Mouse (Mus musculus): Measurements from ENCODE around the gene D630045J12Rik. TPM values are rescaled to one million over a fixed set of nuclear protein-coding genes. Genes with fewer than 3 reads are reported as not detected.

Gene D630045J12Rik
- polyA plus RNA-seq, 1 experiment from 2014 or later: 3.0 TPM

GRCm38 (mm10) chr6:38144161-38144998, 109.4 kb downstream of the D630045J12Rik start:
- ATAC-seq (replicated peaks; ENCODE audit: low FRiP score): no peak
- WGBS: 74% methylated on average over 9 of the region's 9 CpGs

DNA sequence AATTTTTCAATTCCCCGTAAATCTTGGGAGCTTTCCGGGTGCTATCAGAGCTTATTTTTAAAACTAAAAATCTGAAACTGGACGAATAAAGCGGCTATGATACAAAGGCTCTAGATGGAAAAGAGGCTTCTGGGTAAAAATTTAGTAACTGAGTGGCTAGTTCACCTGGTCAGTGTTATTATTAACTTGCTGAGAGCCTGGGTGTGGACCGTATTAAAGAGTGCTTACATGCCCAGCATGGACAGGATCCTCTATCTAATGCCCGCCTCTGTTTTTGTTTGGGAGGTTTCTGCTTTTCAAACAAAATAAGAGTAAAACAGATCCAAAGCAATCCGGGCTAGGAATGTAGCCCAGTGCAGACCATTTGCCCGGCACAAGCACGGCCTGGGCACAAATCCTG, 113.4 kb downstream of the D630045J12Rik start:
- Histone ChIP-seq H3K9me3 (ENCODE audit: control insufficient read depth, low read length) (no peaks in the 10 kb centered on the region), H3K27ac (ENCODE audit: low read depth, low read length) (no peak overlapping the region), H3K36me3 (ENCODE audit: control insufficient read depth, insufficient read depth, low read length) (no peaks in the 10 kb centered on the region; the same call in 1 of the 2 replicates), H3K27me3 (replicated peaks; ENCODE audit: control insufficient read depth, insufficient read depth, low read length) (no peaks in the 10 kb centered on the region), H3K4me3 (ENCODE audit: low read depth, low read length) (no peak overlapping the region), H3K4me2 (no peak overlapping the region), H3K9ac (ENCODE audit: low read depth, low read length) (no peak overlapping the region), H3K4me1 (replicated peaks; ENCODE audit: control insufficient read depth, insufficient read depth, low read length) (no peaks in the 10 kb centered on the region)
- no peak for ATAC-seq (replicated peaks; ENCODE audit: low FRiP score)
- 85% methylated on average over 9 of the region's 9 CpGs for WGBS
- no peak for DNase-seq (ENCODE audit: low spot score)

More at GRCm38 (mm10) chr6:38144161-38144998, 109.4 kb downstream of the D630045J12Rik start:
- H3K27ac ChIP-seq (ENCODE audit: low read depth, low read length): peak overlapping the region; percentile 54; the same call in 1 of the 2 replicates
- DNase-seq (ENCODE audit: low spot score): no peak
- H3K4me1 ChIP-seq (replicated peaks; ENCODE audit: control insufficient read depth, insufficient read depth, low read length): 0 out of 2 replicates have a peak, but pooled peaks cover 3% of the 10 kb centered on the region
- no peaks in the 10 kb centered on the region for H3K9me3 ChIP-seq (ENCODE audit: control insufficient read depth, low read length)
- no peaks in the 10 kb centered on the region for H3K27me3 ChIP-seq (replicated peaks; ENCODE audit: control insufficient read depth, insufficient read depth, low read length)
- H3K4me3 ChIP-seq (ENCODE audit: low read depth, low read length): no peak overlapping the region
- no peak overlapping the region for H3K9ac ChIP-seq (ENCODE audit: low read depth, low read length)
- no peaks in the 10 kb centered on the region; the same call in 1 of the 2 replicates for H3K36me3 ChIP-seq (ENCODE audit: control insufficient read depth, insufficient read depth, low read length)
- H3K4me2 ChIP-seq: no peak overlapping the region

GRCm38 (mm10) chr6:38139086-38139485, 114.7 kb downstream of the D630045J12Rik start:
- Histone ChIP-seq H3K9ac (ENCODE audit: low read depth, low read length) (no peak overlapping the region), H3K4me3 (ENCODE audit: low read depth, low read length) (no peak overlapping the region), H3K4me1 (replicated peaks; ENCODE audit: control insufficient read depth, insufficient read depth, low read length) (no peaks in the 10 kb centered on the region), H3K27me3 (replicated peaks; ENCODE audit: control insufficient read depth, insufficient read depth, low read length) (no peaks in the 10 kb centered on the region), H3K27ac (ENCODE audit: low read depth, low read length) (no peak overlapping the region), H3K36me3 (ENCODE audit: control insufficient read depth, insufficient read depth, low read length) (no peaks in the 10 kb centered on the region; the same call in 1 of the 2 replicates), H3K4me2 (no peak overlapping the region), H3K9me3 (ENCODE audit: control insufficient read depth, low read length) (no peaks in the 10 kb centered on the region)
- ATAC-seq (replicated peaks; ENCODE audit: low FRiP score) (no peak), DNase-seq (ENCODE audit: low spot score) (no peak)
- WGBS: 80% methylated on average over 3 of the region's 3 CpGs

DNA sequence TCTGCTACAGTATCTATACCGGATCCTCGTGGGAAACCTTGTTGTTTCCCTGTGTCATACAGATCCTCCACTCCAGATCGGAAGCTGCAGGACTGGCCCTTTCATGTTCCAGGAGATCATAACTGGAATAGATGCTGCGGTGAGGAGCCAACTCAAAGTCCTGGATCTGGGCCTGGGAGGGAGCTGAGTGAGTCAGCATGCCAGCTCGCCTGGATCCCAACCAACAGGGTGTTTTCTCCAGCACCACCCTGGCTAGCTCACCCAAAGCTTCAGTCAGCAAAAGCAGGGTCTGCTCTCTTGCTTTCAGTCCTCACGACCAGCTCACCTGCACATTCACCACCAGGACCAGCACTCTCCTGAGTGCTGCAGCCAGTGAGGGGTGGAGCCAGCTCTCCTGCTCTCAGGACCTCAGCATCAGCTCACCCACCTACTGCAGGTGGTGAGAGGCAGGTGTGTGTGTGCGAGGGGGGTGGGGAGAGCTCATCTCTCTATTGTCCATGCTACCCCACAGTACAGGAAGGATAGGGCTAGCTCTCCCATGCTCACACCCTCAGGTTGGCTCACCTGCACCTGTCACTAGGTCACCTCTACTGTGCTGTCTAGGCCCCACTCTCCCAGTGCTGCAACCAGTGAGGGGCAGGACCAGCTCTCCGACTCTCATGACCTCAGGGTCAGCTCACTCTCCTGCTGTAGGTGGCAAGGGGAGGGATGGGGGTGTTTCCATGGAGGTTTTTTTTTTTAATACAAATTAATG, 118.8 kb downstream of the D630045J12Rik start:
- no peak overlapping the region for H3K27ac ChIP-seq (ENCODE audit: low read depth, low read length)
- no peak for ATAC-seq (replicated peaks; ENCODE audit: low FRiP score)
- DNase-seq (ENCODE audit: low spot score): no peak
- no peak overlapping the region for H3K4me2 ChIP-seq
- no peaks in the 10 kb centered on the region for H3K27me3 ChIP-seq (replicated peaks; ENCODE audit: control insufficient read depth, insufficient read depth, low read length)
- no peak overlapping the region for H3K9ac ChIP-seq (ENCODE audit: low read depth, low read length)
- 83% methylated on average over 8 of the region's 8 CpGs for WGBS
- peaks cover 6% of the 10 kb centered on the region for H3K36me3 ChIP-seq (ENCODE audit: control insufficient read depth, insufficient read depth, low read length)
- H3K4me1 ChIP-seq (replicated peaks; ENCODE audit: control insufficient read depth, insufficient read depth, low read length): no peaks in the 10 kb centered on the region
- no peak overlapping the region for H3K4me3 ChIP-seq (ENCODE audit: low read depth, low read length)
- no peaks in the 10 kb centered on the region for H3K9me3 ChIP-seq (ENCODE audit: control insufficient read depth, low read length)

- no peak for DNase-seq (ENCODE audit: low spot score)
- Histone ChIP-seq H3K4me3 (ENCODE audit: low read depth, low read length) (no peak overlapping the region), H3K36me3 (ENCODE audit: control insufficient read depth, insufficient read depth, low read length) (peaks cover 8% of the 10 kb centered on the region), H3K4me2 (no peak overlapping the region), H3K4me1 (replicated peaks; ENCODE audit: control insufficient read depth, insufficient read depth, low read length) (no peaks in the 10 kb centered on the region), H3K27me3 (replicated peaks; ENCODE audit: control insufficient read depth, insufficient read depth, low read length) (no peaks in the 10 kb centered on the region), H3K9me3 (ENCODE audit: control insufficient read depth, low read length) (no peaks in the 10 kb centered on the region), H3K27ac (ENCODE audit: low read depth, low read length) (no peak overlapping the region), H3K9ac (ENCODE audit: low read depth, low read length) (no peak overlapping the region)
- 53% methylated on average over 4 of the region's 4 CpGs for WGBS
- ATAC-seq (replicated peaks; ENCODE audit: low FRiP score): no peak
These were observed 122.0 kb downstream of the D630045J12Rik start for GRCm38 (mm10) chr6:38131801-38132231.

GRCm38 (mm10) chr6:38129883-38130282, 123.9 kb downstream of the D630045J12Rik start:
- Histone ChIP-seq H3K4me2 (no peak overlapping the region), H3K27ac (ENCODE audit: low read depth, low read length) (no peak overlapping the region), H3K27me3 (replicated peaks; ENCODE audit: control insufficient read depth, insufficient read depth, low read length) (no peaks in the 10 kb centered on the region), H3K9me3 (ENCODE audit: control insufficient read depth, low read length) (no peaks in the 10 kb centered on the region), H3K4me1 (replicated peaks; ENCODE audit: control insufficient read depth, insufficient read depth, low read length) (no peaks in the 10 kb centered on the region), H3K9ac (ENCODE audit: low read depth, low read length) (no peak overlapping the region), H3K36me3 (ENCODE audit: control insufficient read depth, insufficient read depth, low read length) (peaks cover 8% of the 10 kb centered on the region), H3K4me3 (ENCODE audit: low read depth, low read length) (no peak overlapping the region)
- WGBS: 89% methylated on average over 5 of the region's 5 CpGs
- no peak for DNase-seq (ENCODE audit: low spot score)
- no peak for ATAC-seq (replicated peaks; ENCODE audit: low FRiP score)

DNA sequence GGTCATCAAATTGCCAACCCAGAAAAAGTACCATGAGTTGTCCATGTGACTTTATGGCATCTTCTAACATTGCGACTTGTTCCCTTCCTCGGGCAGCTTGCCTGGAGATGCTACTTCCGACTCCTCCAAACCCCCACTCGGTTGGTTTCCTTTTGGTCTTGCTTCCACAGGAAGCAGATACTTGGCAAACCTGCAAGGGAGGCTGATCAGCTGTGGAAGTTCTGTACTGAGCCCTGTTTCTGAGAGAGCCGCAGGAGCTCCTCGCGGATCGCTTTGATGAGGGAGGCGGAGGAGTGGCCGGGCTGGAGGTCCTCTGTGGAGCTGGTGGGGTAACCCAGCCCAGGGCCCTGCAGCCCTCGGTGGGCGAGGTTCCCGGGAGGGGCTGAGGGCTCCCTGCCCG, 125.7 kb downstream of the D630045J12Rik start:
- Histone ChIP-seq H3K4me1 (replicated peaks; ENCODE audit: control insufficient read depth, insufficient read depth, low read length) (no peaks in the 10 kb centered on the region), H3K9ac (ENCODE audit: low read depth, low read length) (no peak overlapping the region), H3K4me2 (no peak overlapping the region), H3K27ac (ENCODE audit: low read depth, low read length) (no peak overlapping the region), H3K27me3 (replicated peaks; ENCODE audit: control insufficient read depth, insufficient read depth, low read length) (no peaks in the 10 kb centered on the region), H3K4me3 (ENCODE audit: low read depth, low read length) (no peak overlapping the region), H3K9me3 (ENCODE audit: control insufficient read depth, low read length) (no peaks in the 10 kb centered on the region), H3K36me3 (ENCODE audit: control insufficient read depth, insufficient read depth, low read length) (peaks cover 8% of the 10 kb centered on the region)
- DNase-seq (ENCODE audit: low spot score) (no peak), ATAC-seq (replicated peaks; ENCODE audit: low FRiP score) (no peak)
- WGBS: 87% methylated on average over 14 of the region's 14 CpGs

DNA sequence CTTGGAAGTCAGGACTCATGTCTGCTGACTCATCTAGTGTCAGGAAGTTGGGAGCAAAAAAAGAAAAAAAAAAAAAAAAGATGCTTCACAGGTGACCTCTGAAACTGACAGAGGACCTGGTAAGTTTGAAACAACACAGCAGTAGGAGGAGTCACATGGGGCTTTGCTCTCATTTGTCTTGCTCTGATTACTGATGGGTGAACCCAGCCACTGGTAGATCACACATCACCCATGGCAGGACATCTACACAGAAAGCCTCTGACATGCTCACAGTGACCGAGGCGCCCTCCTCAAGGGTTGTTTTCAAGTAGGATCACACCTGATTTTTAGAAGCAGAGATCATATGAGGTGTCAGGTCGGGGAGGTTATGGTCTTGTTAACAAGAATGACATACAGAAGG, 128.3 kb downstream of the D630045J12Rik start:
- H3K36me3 ChIP-seq (ENCODE audit: control insufficient read depth, insufficient read depth, low read length): peaks cover 6% of the 10 kb centered on the region
- 84% methylated on average over 3 of the region's 3 CpGs for WGBS
- no peak overlapping the region for H3K9ac ChIP-seq (ENCODE audit: low read depth, low read length)
- no peaks in the 10 kb centered on the region for H3K9me3 ChIP-seq (ENCODE audit: control insufficient read depth, low read length)
- no peak for DNase-seq (ENCODE audit: low spot score)
- no peaks in the 10 kb centered on the region for H3K27me3 ChIP-seq (replicated peaks; ENCODE audit: control insufficient read depth, insufficient read depth, low read length)
- no peak for ATAC-seq (replicated peaks; ENCODE audit: low FRiP score)
- H3K4me1 ChIP-seq (replicated peaks; ENCODE audit: control insufficient read depth, insufficient read depth, low read length): no peaks in the 10 kb centered on the region
- no peak overlapping the region for H3K4me3 ChIP-seq (ENCODE audit: low read depth, low read length)
- no peak overlapping the region for H3K27ac ChIP-seq (ENCODE audit: low read depth, low read length)
- H3K4me2 ChIP-seq: no peak overlapping the region

Data from liver, embryonic 11.5 days (tissue).